Mouse (Mus musculus): ENCODE data around the gene Olfr328.

GRCm38 (mm10) chr11:58602800-58603560 lies 47.5 kb upstream of the Olfr328 start:
- TF ChIP-seq CTCF (IDR thresholded peaks at IDR 0.05; ENCODE audit: extremely low read depth, insufficient read depth, low read length) (no peak), POLR2A (IDR thresholded peaks at IDR 0.05; ENCODE audit: extremely low read depth, insufficient read depth, low read length) (no peak)

All from cortical plate, adult 2 months (tissue).